Mouse (Mus musculus) lung, embryonic 14.5 days (tissue): ENCODE measurements around the gene Dlg1. TPM values are rescaled to one million over a fixed set of nuclear protein-coding genes. Genes with fewer than 3 reads are reported as not detected.

ENCODE experiments used
- ATAC-seq: fragments of 200-750 bp; cut with Nextera tagmentation; 2 replicates; pipeline ENCODE4 v1.8.0; 2017; ENCODE audit warnings: mild to moderate bottlenecking, moderate TSS enrichment, moderate library complexity; ENCODE audit not compliant: insufficient read depth
- DNase-seq: peaks from one replicate; pipeline ENCODE4 v3.0.0-alpha.2; 2015
- H3K27ac ChIP-seq: fragments of 300-500 bp; sonication (generic); 2 replicates; pipeline ENCODE4 v1.5.1; 2014; ENCODE audit warnings: low read depth, mild to moderate bottlenecking, moderate library complexity
- H3K27me3 ChIP-seq: fragments of 300-500 bp; sonication (generic); 2 replicates; pipeline ENCODE4 v1.6.1; 2014; ENCODE audit warnings: low read length, control low read depth; ENCODE audit not compliant: insufficient read depth
- H3K36me3 ChIP-seq: fragments of 300-500 bp; sonication (generic); 2 replicates; pipeline ENCODE4 v1.6.1; 2014; ENCODE audit warnings: control low read depth; ENCODE audit not compliant: insufficient read depth
- H3K4me1 ChIP-seq: fragments of 300-500 bp; sonication (generic); 2 replicates; pipeline ENCODE4 v1.6.1; 2014; ENCODE audit warnings: antibody characterized with exemption, control low read depth; ENCODE audit not compliant: insufficient read depth
- H3K4me2 ChIP-seq: fragments of 300-500 bp; sonication (generic); 2 replicates; pipeline ENCODE4 v1.6.1; 2014; ENCODE audit warnings: mild to moderate bottlenecking
- H3K4me3 ChIP-seq: fragments of 300-500 bp; sonication (generic); 2 replicates; pipeline ENCODE4 v1.5.1; 2014; ENCODE audit warnings: low read depth, low read length
- H3K9ac ChIP-seq: fragments of 300-500 bp; sonication (generic); 2 replicates; pipeline ENCODE4 v1.6.1; 2014
- H3K9me3 ChIP-seq: fragments of 300-500 bp; sonication (generic); 2 replicates; pipeline ENCODE4 v1.6.1; 2016; ENCODE audit warnings: low read depth, low read length, control low read depth
- CTCF ChIP-seq: IDR thresholded peaks from 2 replicates; pipeline ENCODE4 v1.5.1; 2016; ENCODE audit warnings: antibody characterized with exemption, low read depth
- WGBS: fragments of 180-500 bp; shearing (Covaris S2); extraction: QIAGEN DNeasy Blood & Tissue Kit; methylation state at CpG from one replicate; pipeline ENCODE4 v1.1.7; 2014; 5-methylcytosine and 5-hydroxymethylcytosine counted together
- polyA plus RNA-seq: library from polyadenylated mRNA; unstranded; fragments of >200 nt; fragmentation: Nextera tagmentation; extraction: Ambion mirVana; gene quantifications from 2 replicates; pipeline ENCODE4 v1.2.1, GENCODE M21; 2014

Gene Dlg1
- polyA plus RNA-seq, 1 experiment from 2014 or later, result 31.9 TPM

- peaks cover 11% of the 10 kb centered on the region; the same call in 1 of the 2 replicates for H3K4me1 ChIP-seq
- TF ChIP-seq CTCF, result no peak
- no peak overlapping the region for H3K4me3 ChIP-seq
- DNase-seq (no peak), ATAC-seq (no peak)
- H3K4me2 ChIP-seq, result no peak overlapping the region
- H3K27me3 ChIP-seq, result no peaks in the 10 kb centered on the region
- no peak overlapping the region for H3K27ac ChIP-seq
- no peaks in the 10 kb centered on the region for H3K36me3 ChIP-seq
- WGBS, result 91% methylated on average over 1 of the region's 1 CpGs
- no peak overlapping the region for H3K9ac ChIP-seq
- H3K9me3 ChIP-seq, result no peaks in the 10 kb centered on the region
These were observed 40.9 kb upstream of the Dlg1 start for GRCm38 (mm10) chr16:31622356-31622755.

GRCm38 (mm10) chr16:31623136-31623535, 40.1 kb upstream of the Dlg1 start:
- peaks cover 6% of the 10 kb centered on the region; the same call in 1 of the 2 replicates for H3K4me1 ChIP-seq
- WGBS, result 65% methylated on average over 6 of the region's 6 CpGs
- no peak overlapping the region for H3K4me2 ChIP-seq
- no peak for DNase-seq
- TF ChIP-seq CTCF, result no peak
- no peaks in the 10 kb centered on the region for H3K36me3 ChIP-seq
- H3K9ac ChIP-seq, result no peak overlapping the region
- H3K27ac ChIP-seq, result no peak overlapping the region
- H3K9me3 ChIP-seq, result no peaks in the 10 kb centered on the region
- no peaks in the 10 kb centered on the region for H3K27me3 ChIP-seq
- no peak for ATAC-seq
- no peak overlapping the region for H3K4me3 ChIP-seq

GRCm38 (mm10) chr16:31624749-31625148, 38.5 kb upstream of the Dlg1 start:
- no peak overlapping the region for H3K4me2 ChIP-seq
- H3K4me1 ChIP-seq, result no peaks in the 10 kb centered on the region
- TF ChIP-seq CTCF, result no peak
- no peak overlapping the region for H3K4me3 ChIP-seq
- H3K36me3 ChIP-seq, result no peaks in the 10 kb centered on the region
- H3K27ac ChIP-seq, result no peak overlapping the region
- WGBS, result 69% methylated on average over 1 of the region's 1 CpGs
- DNase-seq, result no peak
- no peak for ATAC-seq
- H3K9me3 ChIP-seq, result no peaks in the 10 kb centered on the region
- H3K27me3 ChIP-seq, result no peaks in the 10 kb centered on the region
- H3K9ac ChIP-seq, result no peak overlapping the region

GRCm38 (mm10) chr16:31626331-31626730, 36.9 kb upstream of the Dlg1 start:
- Histone ChIP-seq H3K4me2 (no peak overlapping the region), H3K9ac (no peak overlapping the region), H3K4me1 (no peaks in the 10 kb centered on the region), H3K27ac (no peak overlapping the region), H3K9me3 (no peaks in the 10 kb centered on the region), H3K27me3 (no peaks in the 10 kb centered on the region), H3K36me3 (no peaks in the 10 kb centered on the region), H3K4me3 (no peak overlapping the region)
- 70% methylated on average over 6 of the region's 6 CpGs for WGBS
- DNase-seq (no peak), ATAC-seq (no peak)
- no peak for TF ChIP-seq CTCF

GRCm38 (mm10) chr16:31630381-31630780, 32.9 kb upstream of the Dlg1 start:
- H3K9me3 ChIP-seq, result no peaks in the 10 kb centered on the region
- no peak for TF ChIP-seq CTCF
- no peak overlapping the region for H3K4me2 ChIP-seq
- no peak for DNase-seq
- no peak for ATAC-seq
- WGBS, result 99% methylated on average over 4 of the region's 4 CpGs
- no peaks in the 10 kb centered on the region for H3K4me1 ChIP-seq
- H3K9ac ChIP-seq, result no peak overlapping the region
- H3K4me3 ChIP-seq, result no peak overlapping the region
- H3K27me3 ChIP-seq, result no peaks in the 10 kb centered on the region
- no peaks in the 10 kb centered on the region for H3K36me3 ChIP-seq
- H3K27ac ChIP-seq, result no peak overlapping the region

GRCm38 (mm10) chr16:31631046-31631445, 32.2 kb upstream of the Dlg1 start:
- Histone ChIP-seq H3K4me2 (no peak overlapping the region), H3K36me3 (no peaks in the 10 kb centered on the region), H3K4me1 (no peaks in the 10 kb centered on the region), H3K9ac (no peak overlapping the region), H3K27ac (no peak overlapping the region), H3K27me3 (no peaks in the 10 kb centered on the region), H3K4me3 (no peak overlapping the region), H3K9me3 (no peaks in the 10 kb centered on the region)
- 75% methylated on average over 3 of the region's 3 CpGs for WGBS
- TF ChIP-seq CTCF, result no peak
- no peak for ATAC-seq
- no peak for DNase-seq

- 92% methylated on average over 4 of the region's 4 CpGs for WGBS
- H3K36me3 ChIP-seq, result no peaks in the 10 kb centered on the region
- no peak for DNase-seq
- H3K4me1 ChIP-seq, result 0 out of 2 replicates have a peak, but pooled peaks cover 8% of the 10 kb centered on the region
- no peak overlapping the region for H3K4me3 ChIP-seq
- ATAC-seq, result no peak
- no peak overlapping the region for H3K4me2 ChIP-seq
- TF ChIP-seq CTCF, result no peak
- H3K9ac ChIP-seq, result no peak overlapping the region
- H3K9me3 ChIP-seq, result no peaks in the 10 kb centered on the region
- H3K27ac ChIP-seq, result no peak overlapping the region
- H3K27me3 ChIP-seq, result no peaks in the 10 kb centered on the region
These were observed 28.9 kb upstream of the Dlg1 start for GRCm38 (mm10) chr16:31634371-31634770.

GRCm38 (mm10) chr16:31638393-31638792, 24.9 kb upstream of the Dlg1 start:
- peak; percentile 52 for ATAC-seq

More at GRCm38 (mm10) chr16:31638393-31638792, 24.9 kb upstream of the Dlg1 start:
- 0 out of 2 replicates have a peak, but pooled peaks cover 8% of the 10 kb centered on the region for H3K4me1 ChIP-seq
- no peak for TF ChIP-seq CTCF
- DNase-seq, result peak; percentile 72
- no peaks in the 10 kb centered on the region for H3K9me3 ChIP-seq
- peak overlapping the region; percentile 35 for H3K4me2 ChIP-seq
- 0 out of 2 replicates have a peak overlapping the region, but pooled peaks have one; percentile 2 for H3K27ac ChIP-seq
- H3K36me3 ChIP-seq, result no peaks in the 10 kb centered on the region
- H3K4me3 ChIP-seq, result no peak overlapping the region
- no peaks in the 10 kb centered on the region for H3K27me3 ChIP-seq
- 24% methylated on average over 7 of the region's 7 CpGs for WGBS
- no peak overlapping the region; the same call in 1 of the 2 replicates for H3K9ac ChIP-seq
